Mouse (Mus musculus) E14TG2a.4 (cell line): ENCODE results near the gene Ferd3l.

ENCODE experiments used
- CTCF ChIP-seq: conservative IDR thresholded peaks from 2 replicates; pipeline ENCODE4 v1.5.1; 2014; ENCODE audit warnings: low read length
- POU5F1 ChIP-seq: IDR thresholded peaks from 2 replicates; pipeline ENCODE4 v1.6.1; 2014; ENCODE audit warnings: low read length, borderline replicate concordance

GRCm38 (mm10) chr12:33958241-33959194 is 30.3 kb downstream of the Ferd3l start:
- TF ChIP-seq CTCF, result no peak
- TF ChIP-seq POU5F1, result no peak
